Mouse (Mus musculus): Measurements from ENCODE around the gene Cald1.

DNA sequence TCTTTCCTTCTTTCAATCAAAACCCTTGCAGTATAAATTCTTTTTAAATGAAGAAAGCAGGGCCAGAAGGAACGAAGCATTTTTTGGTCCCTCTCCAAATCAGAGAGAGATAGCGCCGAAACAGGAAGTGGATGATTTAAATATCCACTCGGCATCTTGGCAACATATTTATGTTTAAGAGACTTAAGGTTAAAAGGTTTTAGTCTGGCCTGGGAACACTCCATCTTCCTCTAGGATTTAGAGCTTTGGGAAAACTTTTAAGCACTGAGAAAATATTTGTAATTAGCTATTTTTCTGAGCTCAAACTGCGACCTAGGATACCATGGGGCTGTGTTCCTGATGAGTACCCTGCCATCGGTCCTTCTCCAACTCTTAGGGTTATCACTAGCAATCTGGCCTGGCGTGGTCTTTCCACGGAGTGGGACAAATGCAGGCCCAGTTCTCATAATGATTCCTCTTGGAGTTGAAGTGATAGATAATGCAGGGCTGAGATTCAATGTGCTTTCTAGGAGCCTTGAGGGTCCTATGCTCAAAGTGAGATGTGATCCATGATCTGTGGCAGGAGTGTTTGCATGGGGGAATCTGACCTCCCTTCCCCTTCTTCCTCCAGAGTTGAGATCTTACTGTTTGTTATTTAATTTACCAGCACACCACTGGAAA is 28.4 kb downstream of the Cald1 start:
- no peak for TF ChIP-seq CTCF (IDR thresholded peaks at IDR 0.05; ENCODE audit: control insufficient read depth, insufficient read depth, insufficient replicate concordance, low read depth, low read length)
- no peak for TF ChIP-seq POLR2A (IDR thresholded peaks at IDR 0.05; ENCODE audit: control insufficient read depth, low read depth, low read length)
